Mouse (Mus musculus) cortical plate, adult 2 months (tissue): Measurements from ENCODE around the gene Cbln1.

Experiments used
- CTCF ChIP-seq: fragments of 200-500 bp; IDR thresholded peaks from 2 replicates; pipeline ENCODE4 v1.5.1; 2011; ENCODE audit warnings: mild to moderate bottlenecking, control low read depth, low read length; ENCODE audit not compliant: insufficient read depth; ENCODE audit errors: extremely low read depth
- POLR2A ChIP-seq: fragments of 200-500 bp; IDR thresholded peaks from 2 replicates; pipeline ENCODE4 v1.6.1; 2011; ENCODE audit warnings: mild to moderate bottlenecking, low read length, control low read depth; ENCODE audit not compliant: insufficient read depth; ENCODE audit errors: extremely low read depth

DNA sequence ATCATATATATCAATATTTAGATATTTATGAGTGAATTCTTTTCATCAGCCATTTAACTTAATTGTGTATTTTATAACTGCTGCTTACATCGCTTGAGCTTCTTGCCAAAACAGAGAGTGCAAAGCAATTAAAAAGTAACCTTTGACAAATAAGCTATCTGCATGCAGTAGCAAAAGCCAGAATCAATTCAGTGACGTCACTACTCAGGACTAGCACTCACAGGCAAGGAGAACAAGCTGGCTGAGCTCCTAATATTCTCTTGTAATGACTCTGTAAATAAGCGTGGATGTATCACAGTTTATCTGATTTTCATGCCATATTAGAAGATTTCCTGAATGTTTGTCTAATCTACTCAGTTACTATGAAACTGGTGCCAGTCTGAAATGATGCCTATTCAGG is 5.8 kb upstream of the Cbln1 start:
- TF ChIP-seq POLR2A (no peak), CTCF (no peak)
